Mouse (Mus musculus): ENCODE results near the gene Celf5. TPM values are rescaled to one million over a fixed set of nuclear protein-coding genes. Genes with fewer than 3 reads are reported as not detected.

Celf5 gene
- total and polyA plus RNA-seq, 3 experiments: 0.08 to 0.38 TPM; not detected in 1

DNA sequence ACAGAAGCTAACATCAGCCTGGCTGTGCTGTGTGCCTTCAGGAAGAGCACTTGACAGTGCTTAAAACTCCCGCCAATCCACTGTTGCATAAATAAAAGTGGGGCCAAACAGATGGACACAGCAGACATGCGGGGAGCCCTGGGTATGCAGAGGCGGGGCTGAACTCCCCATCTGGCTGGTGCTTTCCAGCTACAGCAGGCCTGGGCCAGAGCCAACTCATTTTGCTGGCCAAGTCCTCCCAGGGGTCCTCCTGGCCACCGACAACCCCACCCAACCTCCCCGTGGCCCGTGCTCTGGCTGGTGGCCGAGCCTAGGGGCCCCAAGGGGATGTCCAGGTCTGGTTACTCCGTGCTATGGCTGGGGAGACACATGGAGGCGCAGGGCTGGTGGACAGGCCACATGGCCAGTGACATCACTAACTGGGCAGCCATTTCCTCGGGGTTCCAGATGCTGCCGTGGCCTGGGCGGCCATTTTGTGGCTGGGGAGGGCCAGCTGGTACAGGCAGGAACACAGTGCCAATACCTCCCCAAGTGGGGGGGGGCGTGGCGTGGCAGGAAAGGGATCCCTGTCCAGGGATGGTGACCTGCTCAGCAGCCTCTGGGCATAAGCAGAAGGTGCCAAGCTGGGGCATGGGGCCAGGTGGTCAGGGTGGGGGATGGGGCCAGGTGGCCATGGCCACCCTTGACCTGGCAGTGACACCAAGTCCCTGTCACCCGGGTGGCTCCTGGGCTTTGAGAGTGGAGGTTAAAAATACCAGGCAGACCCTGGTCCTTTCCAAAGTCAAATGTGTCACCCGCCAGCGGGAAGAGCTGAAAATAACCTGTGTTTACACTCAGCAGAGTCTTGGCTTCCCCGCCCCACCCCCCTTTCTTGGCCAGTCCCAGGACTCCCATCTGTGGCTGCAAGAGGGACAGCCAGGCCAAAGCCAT lies 70.8 kb downstream of the Celf5 start:
- no peak for TF ChIP-seq EP300 (IDR thresholded peaks at IDR 0.05; ENCODE audit: low read depth in 1 of 2, low read length in 2 of 2)
- TF ChIP-seq CHD1 (IDR thresholded peaks at IDR 0.05; ENCODE audit: low read depth, low read length): no peak
- no peak for TF ChIP-seq POLR2A (IDR thresholded peaks at IDR 0.05; ENCODE audit: control insufficient read depth in 1 of 2, insufficient read depth in 1 of 2, low read depth in 1 of 2, low read length in 2 of 2, poor library complexity in 1 of 2)
- TF ChIP-seq JUND (IDR thresholded peaks at IDR 0.05; ENCODE audit: low read depth, low read length): no peak
- no peak for TF ChIP-seq MAZ (IDR thresholded peaks at IDR 0.05; ENCODE audit: low read depth, low read length)
- no peak for TF ChIP-seq CHD2 (IDR thresholded peaks at IDR 0.05; ENCODE audit: low read length)
- TF ChIP-seq ZKSCAN1 (IDR thresholded peaks at IDR 0.05; ENCODE audit: low read depth, low read length): no peak
- no peak for TF ChIP-seq UBTF (IDR thresholded peaks at IDR 0.05; ENCODE audit: borderline replicate concordance, insufficient read depth, low read depth, low read length)
- no peak for TF ChIP-seq MYB (IDR thresholded peaks at IDR 0.05; ENCODE audit: low read depth, low read length)
- TF ChIP-seq ZMIZ1 (IDR thresholded peaks at IDR 0.05; ENCODE audit: low read depth, low read length): no peak
- no peak for TF ChIP-seq POLR2AphosphoS5 (IDR thresholded peaks at IDR 0.05; ENCODE audit: borderline replicate concordance, low read depth, low read length)
- TF ChIP-seq CTCF (IDR thresholded peaks at IDR 0.05 in 2 of 3, conservative IDR thresholded peaks at IDR 0.05 in 1 of 3; ENCODE audit: control insufficient read depth in 1 of 3, insufficient read depth in 1 of 3, low read depth in 2 of 3, low read length in 3 of 3, poor library complexity in 1 of 3, severe bottlenecking in 1 of 3): no peak
- no peak for TF ChIP-seq TAL1 (IDR thresholded peaks at IDR 0.05; ENCODE audit: low read length)
- TF ChIP-seq RCOR1 (IDR thresholded peaks at IDR 0.05; ENCODE audit: low read depth, low read length): no peak
- no peak for TF ChIP-seq MAFK (IDR thresholded peaks at IDR 0.05; ENCODE audit: borderline replicate concordance, low read depth, low read length)
- TF ChIP-seq ELF1 (IDR thresholded peaks at IDR 0.05; ENCODE audit: low read depth, low read length): no peak
- no peak for TF ChIP-seq E2F4 (IDR thresholded peaks at IDR 0.05; ENCODE audit: borderline replicate concordance, low read depth, low read length)
- no peak for TF ChIP-seq SIN3A (IDR thresholded peaks at IDR 0.05; ENCODE audit: low read length)
- TF ChIP-seq SMC3 (IDR thresholded peaks at IDR 0.05; ENCODE audit: low read depth, low read length): no peak
- TF ChIP-seq MXI1 (IDR thresholded peaks at IDR 0.05; ENCODE audit: low read depth, low read length): no peak
- Histone ChIP-seq H3K4me3 (ENCODE audit: control insufficient read depth in 1 of 2, insufficient read depth in 1 of 2, low read depth in 2 of 2, low read length in 2 of 2) (no peak overlapping the region), H3K79me2 (ENCODE audit: control insufficient read depth, insufficient read depth, low read length, poor library complexity) (no peaks in the 10 kb centered on the region), H3K36me3 (ENCODE audit: control insufficient read depth in 1 of 2, insufficient read depth in 2 of 2, low read length in 2 of 2) (peaks cover 0 to 12% of the 10 kb centered on the region in 2 experiments; a peak in 2 of 4 replicates), H3K27ac (ENCODE audit: control insufficient read depth, low read depth, low read length) (no peak overlapping the region), H3K27me3 (ENCODE audit: control insufficient read depth in 1 of 2, insufficient read depth in 2 of 2, low read length in 2 of 2) (no peaks in the 10 kb centered on the region), H3K9me3 (replicated peaks; ENCODE audit: insufficient read depth, low read length) (no peaks in the 10 kb centered on the region), H3K4me1 (ENCODE audit: control insufficient read depth in 1 of 2, insufficient read depth in 2 of 2, low read length in 2 of 2) (peaks cover 3 to 20% of the 10 kb centered on the region in 2 experiments; a peak in 3 of 4 replicates), H3K9ac (ENCODE audit: control insufficient read depth, low read depth, low read length, poor library complexity, severe bottlenecking) (no peak overlapping the region)
- DNase-seq (ENCODE audit: low read depth, low spot score): no peak
